Mouse (Mus musculus) thymus, adult 2 months (tissue): ENCODE results near the gene Trmt61a.

Experiments
- CTCF ChIP-seq: fragments of 200-500 bp; IDR thresholded peaks from 2 replicates; pipeline ENCODE4 v1.5.1; 2012; ENCODE audit warnings: mild to moderate bottlenecking, control low read depth, low read length, moderate library complexity, borderline replicate concordance; ENCODE audit not compliant: control insufficient read depth, poor library complexity, insufficient read depth; ENCODE audit errors: extremely low read depth
- POLR2A ChIP-seq: fragments of 200-500 bp; IDR thresholded peaks from 2 replicates; pipeline ENCODE4 v1.6.1; 2012; ENCODE audit warnings: mild to moderate bottlenecking, low read length, control low read depth, moderate library complexity; ENCODE audit not compliant: control insufficient read depth, poor library complexity, insufficient read depth; ENCODE audit errors: extremely low read depth

- TF ChIP-seq CTCF (no peak), POLR2A (no peak)
These were observed 13.7 kb upstream of the Trmt61a start for GRCm38 (mm10) chr12:111664144-111664634.
